Mouse (Mus musculus): ENCODE data around the gene Hook1.
"Not testable (repeated sequence)": the region's sequence is repeated elsewhere in the genome, so short reads cannot be mapped to it uniquely, and the experiment has no call there.

Gene Hook1

DNA sequence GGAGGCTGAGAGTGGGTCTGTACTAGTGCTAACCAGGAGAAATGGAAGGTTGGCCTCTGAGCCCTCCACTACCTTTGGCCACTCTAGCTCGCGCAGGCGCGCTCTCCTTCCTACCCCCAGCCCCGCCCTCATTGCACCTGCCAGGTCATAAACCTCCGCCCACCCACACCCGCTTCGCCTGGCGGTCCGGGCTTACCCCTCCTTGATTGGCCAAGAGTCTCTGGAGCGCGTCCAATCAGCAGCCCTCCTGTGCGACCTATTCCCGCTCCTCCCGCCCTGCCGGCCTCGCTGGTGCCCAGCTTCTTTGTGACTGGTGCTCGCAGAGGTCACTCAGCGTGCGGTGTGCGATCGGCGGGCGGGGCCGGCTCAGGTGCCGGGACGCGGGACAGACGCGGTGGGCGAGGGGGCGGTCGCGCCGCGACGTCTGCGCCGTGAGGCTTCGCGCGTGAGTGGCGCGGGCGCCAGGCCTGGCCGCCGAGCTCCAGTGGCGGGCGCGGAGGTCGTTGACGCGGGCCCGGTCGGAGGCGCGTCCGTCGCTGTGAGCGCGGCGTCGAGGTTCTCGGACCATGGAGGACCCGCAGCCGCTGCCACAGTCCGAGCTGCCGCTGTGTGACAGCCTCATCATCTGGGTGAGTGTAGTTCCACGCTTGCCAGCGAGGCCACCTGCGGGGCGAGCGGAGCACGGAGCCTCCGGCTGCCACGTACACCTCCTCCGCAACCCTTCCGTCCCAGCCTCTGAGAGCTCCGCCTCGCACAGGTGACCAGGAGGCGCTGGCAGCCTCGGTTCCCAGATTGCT lies at the start of gene Hook1:
Hook1 (plus strand) TSS at position 313 of the 797 bp plus-strand sequence.
- DNase-seq = peak; percentile 93 to 96

DNA sequence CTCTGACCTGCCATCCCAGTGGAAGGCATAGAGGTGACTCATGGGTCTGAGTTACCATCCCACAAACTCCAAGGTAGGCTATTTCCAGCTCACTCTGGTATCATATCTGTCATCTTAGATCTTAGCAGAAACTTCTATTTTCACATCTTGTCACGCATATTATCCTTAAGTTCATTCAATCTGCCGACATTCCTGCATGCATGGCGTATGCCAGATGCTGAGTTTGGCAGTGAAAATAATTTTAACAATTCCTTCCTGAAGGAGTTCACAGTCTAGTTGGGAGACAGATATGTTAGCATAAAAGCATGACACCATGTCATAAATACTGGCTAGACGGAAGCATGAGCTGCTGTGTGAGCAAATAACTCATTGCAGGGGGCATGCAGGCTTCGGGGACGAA lies 49.3 kb upstream of the Hook1 start:
- DNase-seq = no peak

DNA sequence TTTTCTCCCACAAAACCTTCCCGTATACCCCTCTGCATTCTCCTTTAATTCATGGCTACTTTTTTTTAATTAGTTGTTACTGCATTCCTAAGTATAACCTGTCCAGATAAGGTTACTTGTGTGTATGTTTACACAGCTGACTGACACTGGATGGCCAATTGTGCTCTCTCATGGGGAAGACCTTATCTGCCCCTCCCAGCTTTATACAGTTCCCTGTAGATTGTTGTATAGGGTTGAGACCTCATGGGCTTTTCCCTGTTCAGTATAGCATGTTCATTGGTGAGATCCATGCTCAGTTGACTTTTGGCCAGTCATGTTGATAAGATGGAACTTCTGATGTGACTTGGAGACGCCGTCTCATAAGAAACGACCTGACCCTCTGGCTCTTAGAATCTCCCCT lies 46.6 kb upstream of the Hook1 start:
- DNase-seq = no peak

DNA sequence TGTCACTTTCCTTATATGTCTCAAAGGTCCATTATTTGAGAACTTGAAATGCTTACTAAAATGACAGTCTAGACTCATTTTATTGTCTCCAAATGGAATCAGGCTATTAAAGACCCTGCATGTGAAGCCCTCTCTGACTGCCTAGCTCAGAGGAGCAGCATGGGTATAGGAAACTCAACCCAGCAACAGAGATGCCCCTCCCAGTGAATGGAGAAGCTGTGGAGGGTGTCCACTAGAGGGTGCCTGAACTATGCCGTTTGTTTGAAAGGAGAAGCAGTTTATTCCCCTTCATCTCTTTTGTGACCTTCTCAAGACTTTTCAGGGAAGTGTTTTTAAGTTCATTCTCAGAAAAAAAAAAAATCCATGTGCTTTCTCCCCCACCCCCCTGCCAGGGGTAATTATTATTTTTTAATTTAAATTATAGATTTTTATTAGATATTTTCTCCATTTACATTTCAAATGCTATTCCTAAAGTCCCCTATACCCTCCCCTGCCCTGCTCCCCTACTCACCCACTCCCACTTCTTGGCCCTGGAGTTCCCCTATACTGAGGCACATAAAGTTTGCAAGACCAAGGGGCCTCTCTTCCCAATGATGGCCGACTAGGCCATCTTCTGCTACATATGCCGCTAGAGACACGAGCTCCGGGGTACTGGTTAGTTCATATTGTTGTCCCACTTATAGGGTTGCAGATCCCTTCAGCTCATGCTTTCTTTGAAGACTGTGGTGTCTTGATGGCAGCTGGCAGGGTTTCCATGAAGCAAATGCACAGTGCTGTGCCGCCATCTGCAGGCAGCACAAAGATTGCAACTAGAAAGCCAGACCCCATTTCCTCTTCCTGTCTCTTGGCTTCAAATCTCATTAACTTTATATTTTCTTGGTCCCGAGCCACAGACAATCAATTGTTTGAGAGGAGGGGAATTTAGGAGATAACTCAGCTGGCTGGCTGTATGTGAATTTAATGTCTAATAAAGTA lies 42.5 kb upstream of the Hook1 start:
- DNase-seq = peak; percentile 75 to 82

GRCm38 (mm10) chr4:95928846-95929245 lies 38.2 kb upstream of the Hook1 start:
- no peak for DNase-seq

- DNase-seq = no peak
Observed at GRCm38 (mm10) chr4:95929936-95930335, 37.1 kb upstream of the Hook1 start.

- DNase-seq = no peak
Observed at GRCm38 (mm10) chr4:95931331-95931730, 35.7 kb upstream of the Hook1 start.

- DNase-seq = no peak
Observed at GRCm38 (mm10) chr4:95933801-95934356, 33.2 kb upstream of the Hook1 start.

DNA sequence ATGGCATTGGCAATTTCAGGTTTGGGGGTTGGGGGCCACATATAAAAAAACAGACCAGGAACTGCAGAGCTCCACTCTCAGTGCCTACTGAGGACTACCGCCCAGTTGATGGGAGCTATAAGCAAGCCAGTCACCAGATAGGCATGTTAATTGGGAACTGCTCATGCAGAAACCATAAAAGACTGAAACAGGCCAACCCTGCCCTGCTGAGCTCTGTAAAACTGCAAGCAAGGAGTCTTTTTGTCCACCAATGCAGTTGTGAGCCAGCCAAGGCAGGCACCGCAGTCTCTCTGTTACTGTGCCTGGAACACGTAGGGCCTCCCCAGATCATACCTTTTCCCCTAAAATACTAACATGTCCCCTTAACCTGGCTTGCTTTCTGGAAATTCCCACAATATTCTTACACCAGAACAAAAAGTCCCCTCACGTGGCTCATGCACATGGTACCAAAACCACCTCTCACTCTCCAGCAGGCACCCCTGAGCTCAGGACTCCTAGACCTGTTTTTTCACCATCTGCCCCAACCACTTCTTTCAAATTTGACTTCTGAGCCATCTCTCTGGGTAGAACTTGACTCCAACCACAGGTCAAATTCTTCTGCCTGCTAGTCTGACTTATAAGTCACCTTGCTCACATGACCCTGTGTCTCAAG lies 32.5 kb upstream of the Hook1 start:
- DNase-seq = no peak

GRCm38 (mm10) chr4:95938701-95939100 lies 28.3 kb upstream of the Hook1 start:
- no peak for DNase-seq

- no peak for DNase-seq
Observed at GRCm38 (mm10) chr4:95947896-95948295, 19.1 kb upstream of the Hook1 start.

DNA sequence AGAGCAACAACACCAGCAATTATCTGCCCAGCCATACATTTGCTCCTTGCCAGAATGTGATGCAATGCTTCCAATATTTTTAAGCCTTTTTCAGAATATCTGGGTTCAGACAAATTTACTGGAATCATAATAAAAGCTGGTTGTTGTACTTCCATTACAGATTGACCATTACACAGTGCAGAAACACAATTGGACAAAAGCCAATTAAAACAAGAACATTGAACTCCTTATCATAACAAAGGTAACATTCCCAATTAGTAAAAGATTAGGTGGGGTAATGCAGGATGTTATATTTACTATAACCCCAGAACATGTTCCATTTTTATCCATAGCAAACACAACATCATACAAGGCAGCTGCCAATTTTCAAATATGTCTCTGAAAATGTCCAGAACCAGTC lies 13.7 kb upstream of the Hook1 start:
- no peak for DNase-seq

DNA sequence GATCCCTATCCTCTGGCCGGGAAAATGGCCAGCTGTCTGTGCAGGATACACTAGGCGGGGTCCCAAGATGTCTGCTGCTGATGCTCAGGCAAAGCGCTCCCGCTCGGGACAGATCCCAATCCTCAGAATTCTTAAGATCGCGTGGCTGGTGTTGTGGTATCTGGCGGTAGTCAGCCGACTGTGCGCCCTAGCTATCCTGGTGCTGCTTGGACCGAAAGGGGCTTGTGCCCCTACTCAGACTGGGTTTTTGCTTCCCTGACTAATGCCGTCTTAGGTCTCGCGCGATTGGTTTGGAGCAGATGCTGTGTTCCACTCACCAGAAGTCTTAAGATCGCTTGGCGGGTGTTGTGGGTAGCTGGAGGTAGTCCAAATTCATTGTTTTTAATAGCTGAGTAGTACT lies 15.2 kb downstream of the Hook1 start:
- DNase-seq = not testable (repeated sequence)

DNA sequence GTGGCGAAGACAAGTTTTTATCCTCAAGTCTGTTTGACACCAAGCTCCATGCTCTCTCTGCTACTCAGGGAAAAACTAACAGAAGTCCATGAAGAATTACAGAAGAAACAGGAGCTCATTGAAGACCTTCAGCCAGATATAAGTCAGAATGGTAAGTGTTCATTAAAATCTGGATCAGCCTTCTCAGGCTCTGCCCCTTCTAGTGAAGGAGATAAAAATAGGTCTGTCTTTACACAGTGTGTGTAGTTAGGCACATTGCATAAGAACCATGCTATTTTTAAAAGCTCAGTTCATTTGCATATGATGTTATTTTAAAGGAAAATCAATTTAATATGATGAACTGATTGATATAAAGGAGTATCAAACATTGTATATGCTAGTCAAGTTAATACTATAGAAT lies 49.8 kb downstream of the Hook1 start:
- DNase-seq = no peak

DNA sequence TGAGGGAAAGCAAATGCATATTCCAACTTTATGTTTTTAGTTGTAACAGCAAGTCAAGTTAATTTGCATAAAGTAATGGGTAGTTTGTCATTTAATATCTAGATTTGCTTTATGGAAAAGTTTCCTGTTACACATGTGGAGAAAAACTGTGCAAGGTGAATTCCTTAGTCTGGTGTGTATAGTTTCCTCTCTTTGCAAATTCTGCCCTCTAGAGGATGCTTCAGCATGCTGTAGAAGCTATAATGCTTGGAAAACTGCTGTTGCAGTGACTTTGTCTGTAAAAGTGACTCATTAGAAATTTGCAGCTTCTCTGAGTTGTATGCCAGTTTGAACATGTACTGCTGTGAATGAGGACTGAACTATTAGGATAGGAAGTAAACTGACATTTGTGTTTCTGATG lies 55.8 kb downstream of the Hook1 start:
- no peak for DNase-seq

- DNase-seq = no peak
Observed at GRCm38 (mm10) chr4:96028412-96028811, 61.4 kb downstream of the Hook1 start.

GRCm38 (mm10) chr4:96060106-96060505 lies 93.1 kb downstream of the Hook1 start:
- DNase-seq = no peak

DNA sequence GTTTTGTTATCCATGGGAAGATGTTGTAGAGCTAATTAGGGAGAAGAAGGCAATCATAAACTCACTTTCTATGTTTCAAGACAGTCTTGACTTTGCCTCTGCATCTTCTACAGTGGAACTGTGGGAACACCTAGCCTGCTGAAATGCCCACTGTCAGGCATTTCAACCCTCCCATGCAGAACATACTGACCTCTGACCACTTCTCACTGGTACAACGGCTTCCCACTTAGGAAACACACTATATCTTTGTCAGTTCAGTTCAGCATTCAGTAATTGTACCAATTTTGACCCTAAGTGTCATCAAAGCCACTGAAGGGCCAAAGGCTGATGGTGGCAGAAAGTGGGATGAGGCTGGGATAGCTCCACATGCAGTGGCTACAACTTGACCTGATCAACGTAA lies 95.0 kb downstream of the Hook1 start:
- no peak for DNase-seq
